Mouse (Mus musculus) midbrain, embryonic 11.5 days (tissue): ENCODE results near the gene Gm3072. TPM values are rescaled to one million over a fixed set of nuclear protein-coding genes. Genes with fewer than 3 reads are reported as not detected.
"Not testable (repeated sequence)": the region's sequence is repeated elsewhere in the genome, so short reads cannot be mapped to it uniquely, and the experiment has no call there.

Source experiments
- ATAC-seq: fragments of 200-750 bp; cut with Nextera tagmentation; 2 replicates; pipeline ENCODE4 v1.8.0; 2017; ENCODE audit warnings: moderate TSS enrichment, moderate library complexity; ENCODE audit not compliant: low FRiP score
- DNase-seq: peaks from one replicate; pipeline ENCODE4 v3.0.0; 2015; ENCODE audit warnings: low spot score; ENCODE audit errors: missing footprints
- H3K27ac ChIP-seq: fragments of 300-500 bp; sonication (generic); 2 replicates; pipeline ENCODE4 v1.5.1; 2014; ENCODE audit warnings: low read depth, low read length
- H3K27me3 ChIP-seq: fragments of 300-500 bp; sonication (generic); 2 replicates; pipeline ENCODE4 v1.6.1; 2014; ENCODE audit warnings: mild to moderate bottlenecking, low read length, moderate library complexity, mixed read lengths; ENCODE audit not compliant: control insufficient read depth, insufficient read depth
- H3K36me3 ChIP-seq: fragments of 300-500 bp; sonication (generic); 2 replicates; pipeline ENCODE4 v1.6.1; 2014; ENCODE audit warnings: mild to moderate bottlenecking, low read length, moderate library complexity, mixed read lengths; ENCODE audit not compliant: control insufficient read depth, insufficient read depth
- H3K4me1 ChIP-seq: fragments of 300-500 bp; sonication (generic); 2 replicates; pipeline ENCODE4 v1.6.1; 2014; ENCODE audit warnings: low read length; ENCODE audit not compliant: control insufficient read depth, insufficient read depth
- H3K4me2 ChIP-seq: fragments of 300-500 bp; sonication (generic); 2 replicates; pipeline ENCODE4 v1.6.1; 2014; ENCODE audit warnings: mild to moderate bottlenecking, moderate library complexity
- H3K4me3 ChIP-seq: fragments of 300-500 bp; sonication (generic); 2 replicates; pipeline ENCODE4 v1.5.1; 2014; ENCODE audit warnings: low read depth, low read length
- H3K9ac ChIP-seq: fragments of 300-500 bp; sonication (generic); 2 replicates; pipeline ENCODE4 v1.6.1; 2014; ENCODE audit warnings: low read length
- H3K9me3 ChIP-seq: fragments of 300-500 bp; sonication (generic); 2 replicates; pipeline ENCODE4 v1.6.1; 2016; ENCODE audit warnings: low read length; ENCODE audit not compliant: control insufficient read depth
- WGBS: fragments of 180-500 bp; shearing (Covaris S2); extraction: QIAGEN DNeasy Blood & Tissue Kit; methylation state at CpG from one replicate; pipeline ENCODE4 v1.1.7; 2014; 5-methylcytosine and 5-hydroxymethylcytosine counted together
- polyA plus RNA-seq: library from polyadenylated mRNA; unstranded; fragments of >200 nt; fragmentation: Nextera tagmentation; extraction: Ambion mirVana; gene quantifications from 2 replicates; pipeline ENCODE4 v1.2.1, GENCODE M21; 2014

The Gm3072 gene
- polyA plus RNA-seq = not detected in 2 replicates

- H3K9ac ChIP-seq, ATAC-seq, H3K27me3 ChIP-seq, DNase-seq, H3K27ac ChIP-seq, H3K4me2 ChIP-seq, H3K36me3 ChIP-seq, H3K4me1 ChIP-seq, H3K9me3 ChIP-seq, H3K4me3 ChIP-seq: not testable (repeated sequence)
- WGBS = 80% methylated on average over 1 of the region's 2 CpGs
Measured at GRCm38 (mm10) chr14:41624512-41624911, at the start of gene Gm3072. Gene Gm3072 (minus strand): TSS chr14:41624612.

GRCm38 (mm10) chr14:41648176-41648575 lies 23.8 kb upstream of the Gm3072 start:
- H3K36me3 ChIP-seq, H3K9me3 ChIP-seq, H3K4me1 ChIP-seq, H3K27me3 ChIP-seq, H3K9ac ChIP-seq, ATAC-seq, DNase-seq, H3K27ac ChIP-seq, H3K4me3 ChIP-seq, H3K4me2 ChIP-seq: not testable (repeated sequence)
- 91% methylated on average over 2 of the region's 2 CpGs for WGBS

GRCm38 (mm10) chr14:41646387-41646786 lies 22.0 kb upstream of the Gm3072 start, which contains the start of gene Gm3676:
Gene Gm3676 (minus strand): TSS chr14:41646487.
- H3K9ac ChIP-seq, H3K9me3 ChIP-seq, H3K4me1 ChIP-seq, H3K36me3 ChIP-seq, ATAC-seq, H3K27ac ChIP-seq, H3K4me2 ChIP-seq, H3K4me3 ChIP-seq, DNase-seq, H3K27me3 ChIP-seq: not testable (repeated sequence)
- no CpG with 5 or more reads among the region's 1 CpGs for WGBS

GRCm38 (mm10) chr14:41630144-41630543 lies 5.7 kb upstream of the Gm3072 start:
- not testable (repeated sequence) for H3K36me3 ChIP-seq, H3K9me3 ChIP-seq, ATAC-seq, DNase-seq, H3K4me1 ChIP-seq, H3K4me3 ChIP-seq, H3K27ac ChIP-seq, H3K27me3 ChIP-seq, H3K9ac ChIP-seq, H3K4me2 ChIP-seq
- WGBS = 95% methylated on average over 9 of the region's 11 CpGs

GRCm38 (mm10) chr14:41622535-41622934 lies 1.9 kb downstream of the Gm3072 start:
- H3K9ac ChIP-seq, H3K4me1 ChIP-seq, H3K4me2 ChIP-seq, ATAC-seq, H3K36me3 ChIP-seq, H3K27ac ChIP-seq, H3K9me3 ChIP-seq, DNase-seq, H3K27me3 ChIP-seq, H3K4me3 ChIP-seq: not testable (repeated sequence)
- WGBS = 97% methylated on average over 4 of the region's 5 CpGs

GRCm38 (mm10) chr14:41610690-41611089 lies 13.7 kb downstream of the Gm3072 start:
- not testable (repeated sequence) for H3K9ac ChIP-seq, H3K27ac ChIP-seq, DNase-seq, H3K9me3 ChIP-seq, H3K4me1 ChIP-seq, H3K27me3 ChIP-seq, ATAC-seq, H3K4me3 ChIP-seq, H3K36me3 ChIP-seq, H3K4me2 ChIP-seq
- 75% methylated on average over 1 of the region's 1 CpGs for WGBS

- not testable (repeated sequence) for H3K27me3 ChIP-seq, H3K36me3 ChIP-seq, H3K4me1 ChIP-seq, ATAC-seq, H3K9ac ChIP-seq, H3K9me3 ChIP-seq, DNase-seq, H3K4me3 ChIP-seq, H3K4me2 ChIP-seq, H3K27ac ChIP-seq
- whole genome bisulfite sequencing = 91% methylated on average over 15 of the region's 15 CpGs
Measured at GRCm38 (mm10) chr14:41600935-41601334, 23.5 kb downstream of the Gm3072 start.

GRCm38 (mm10) chr14:41586346-41586745 lies 38.1 kb downstream of the Gm3072 start:
- 78% methylated on average over 1 of the region's 1 CpGs for WGBS
- not testable (repeated sequence) for H3K4me3 ChIP-seq, H3K27me3 ChIP-seq, H3K4me2 ChIP-seq, H3K9me3 ChIP-seq, H3K27ac ChIP-seq, DNase-seq, H3K36me3 ChIP-seq, H3K9ac ChIP-seq, H3K4me1 ChIP-seq, ATAC-seq

- not testable (repeated sequence) for H3K4me3 ChIP-seq, H3K4me2 ChIP-seq, H3K36me3 ChIP-seq, H3K9me3 ChIP-seq, DNase-seq, H3K27me3 ChIP-seq, H3K27ac ChIP-seq, H3K9ac ChIP-seq, H3K4me1 ChIP-seq, ATAC-seq
- WGBS = no CpG with 5 or more reads among the region's 1 CpGs
Measured at GRCm38 (mm10) chr14:41572911-41573310, 51.5 kb downstream of the Gm3072 start, which contains the start of gene 1700049E17Rik2. Gene 1700049E17Rik2 (plus strand): TSS chr14:41573211.
